Mouse (Mus musculus) right cerebral cortex, postnatal 36 days (tissue): ENCODE results near the gene Lrrc18.

ENCODE experiments used
- DNase-seq, 2 experiments: peaks; one replicate each; pipeline ENCODE4 v3.0.0; 2022; ENCODE audit warnings: low spot score in 2 of 2, mixed read lengths in 1 of 2

The Lrrc18 gene

DNA sequence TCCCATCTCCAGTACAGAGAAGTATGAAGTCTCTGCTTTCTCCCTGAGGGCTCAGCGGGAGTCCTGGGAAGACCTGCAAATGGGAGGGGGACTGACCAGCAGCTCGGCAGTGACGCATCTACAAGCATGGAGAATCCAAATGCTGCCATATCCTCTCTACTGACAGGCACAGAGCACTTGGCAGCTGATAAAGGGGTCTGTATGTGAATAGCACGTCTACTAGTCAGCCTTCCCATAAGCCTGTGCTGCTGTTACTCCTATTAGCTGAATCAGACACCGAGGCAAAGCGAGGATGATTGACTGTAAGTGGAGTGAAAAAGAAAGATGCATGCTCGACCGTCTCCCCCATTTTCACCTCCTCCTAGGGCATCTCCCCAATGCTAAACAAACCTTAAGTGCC is 62.3 kb downstream of the Lrrc18 start:
- DNase-seq, result no peak

DNA sequence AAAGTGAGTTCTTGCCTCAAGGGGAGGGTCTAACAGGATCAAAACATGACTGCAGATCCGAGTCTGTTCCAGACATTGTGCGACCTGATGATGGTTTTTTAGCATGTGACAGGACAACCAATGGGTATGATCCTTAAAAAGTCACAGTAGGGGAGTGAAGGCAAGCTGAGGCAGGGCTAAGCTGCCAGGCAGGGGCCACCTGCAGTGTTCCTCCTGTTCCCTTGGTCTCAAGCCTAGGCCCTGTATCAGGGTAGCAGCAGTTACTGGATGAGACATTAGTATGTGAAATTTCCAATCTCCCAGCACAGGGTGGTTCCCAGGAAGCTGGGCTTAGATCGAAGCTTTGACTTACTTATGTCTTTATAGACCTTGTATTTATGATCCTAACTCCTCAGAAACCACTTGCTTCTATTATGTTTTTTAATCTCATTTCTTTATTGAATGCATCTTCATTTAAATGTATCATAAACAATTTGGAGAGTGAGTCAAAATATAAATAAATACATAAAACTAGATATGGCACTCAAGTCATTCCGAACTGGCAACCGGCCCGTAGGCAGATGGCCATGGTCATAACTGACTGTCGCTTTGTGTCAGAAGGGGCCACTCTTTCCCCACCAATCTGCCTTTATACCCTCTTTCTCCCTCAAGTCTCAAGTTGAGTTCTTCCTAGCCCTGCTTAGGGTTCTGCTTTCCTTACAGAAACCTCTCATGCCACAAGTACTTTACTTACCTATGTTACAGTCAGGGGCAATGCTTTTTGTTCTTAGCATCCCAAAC is 67.9 kb downstream of the Lrrc18 start:
- no peak for DNase-seq

DNA sequence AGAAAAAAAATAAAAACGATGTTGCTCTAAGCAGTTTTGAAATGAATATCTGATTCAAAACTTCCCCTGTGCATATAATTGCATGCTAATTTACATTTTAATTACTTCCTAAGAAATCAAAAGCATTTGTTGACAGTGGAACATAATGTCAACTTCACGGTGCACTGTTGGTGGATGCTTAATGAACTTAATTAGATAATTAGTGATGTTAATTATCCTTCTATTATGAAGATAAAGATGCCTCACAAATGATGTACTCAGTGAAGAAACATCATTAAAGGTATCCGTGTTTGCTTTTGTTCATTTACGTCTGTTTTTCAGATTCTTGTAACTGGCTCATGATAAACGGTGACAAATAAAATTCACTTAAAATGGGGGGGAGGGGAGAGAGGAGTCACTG is 71.8 kb downstream of the Lrrc18 start:
- no peak for DNase-seq
